Comparison of ENCODE assay signal across 8 mouse cellular contexts in genomic region chr11:119796406-119796805, GRCm38 (mm10).
A peak's percentile ranks its signal among the peaks of the same experiment; 100 is the strongest.
DNase-seq lines count a peak whose midpoint lies in the region; ATAC-seq lines count a peak whose summit lies in the region.

No protein-coding gene starts in this region.

- H3K4me2 ChIP-seq in liver, embryonic 11.5 days = no peak overlapping the region
- H3K4me2 ChIP-seq in midbrain, embryonic 14.5 days (ENCODE audit: low read length) = no peak overlapping the region

- no peak overlapping the region for H3K27ac ChIP-seq in liver, embryonic 11.5 days (ENCODE audit: low read depth, low read length)
- H3K27ac ChIP-seq in midbrain, embryonic 14.5 days (replicated peaks; ENCODE audit: low read depth, low read length) = no peak overlapping the region

- H3K9ac ChIP-seq in liver, embryonic 11.5 days (ENCODE audit: low read depth, low read length) = no peak overlapping the region
- no peak overlapping the region for H3K9ac ChIP-seq in midbrain, embryonic 14.5 days (replicated peaks; ENCODE audit: low read length)

- H3K36me3 ChIP-seq in liver, embryonic 11.5 days (ENCODE audit: control insufficient read depth, insufficient read depth, low read length) = no peaks in the 10 kb centered on the region; the same call in 1 of the 2 replicates
- peaks cover 11% of the 10 kb centered on the region; the same call in 1 of the 2 replicates for H3K36me3 ChIP-seq in midbrain, embryonic 14.5 days (ENCODE audit: control insufficient read depth, insufficient read depth, low read length)

- no peaks in the 10 kb centered on the region for H3K27me3 ChIP-seq in liver, embryonic 11.5 days (replicated peaks; ENCODE audit: control insufficient read depth, insufficient read depth, low read length)
- H3K27me3 ChIP-seq in midbrain, embryonic 14.5 days (ENCODE audit: control insufficient read depth, insufficient read depth, low read length) = no peaks in the 10 kb centered on the region

- no peaks in the 10 kb centered on the region for H3K9me3 ChIP-seq in liver, embryonic 11.5 days (ENCODE audit: control insufficient read depth, low read length)
- no peaks in the 10 kb centered on the region for H3K9me3 ChIP-seq in midbrain, embryonic 14.5 days (ENCODE audit: control insufficient read depth, low read length)

- WGBS in liver, embryonic 11.5 days = 67% methylated on average over 7 of the region's 7 CpGs
- 74% methylated on average over 7 of the region's 7 CpGs for WGBS in midbrain, embryonic 14.5 days

- DNase-seq in kidney, adult 11 months = peak; percentile 28
- DNase-seq in kidney, postnatal 10 days = no peak
- peak; percentile 73 to 80 for DNase-seq in cerebellum, postnatal 25 days
- DNase-seq in layer of hippocampus, adult 18-20 months (ENCODE audit: low spot score in 2 of 2) = peak; percentile 55 to 69
- peak; percentile 18 for DNase-seq in right cerebral cortex, postnatal 4 days
- no peak for DNase-seq in liver, embryonic 11.5 days (ENCODE audit: low spot score)
- no peak for DNase-seq in ovary, postnatal 10 days (ENCODE audit: low spot score)
- no peak for DNase-seq in midbrain, embryonic 14.5 days

- H3K4me1 ChIP-seq in liver, embryonic 11.5 days (replicated peaks; ENCODE audit: control insufficient read depth, insufficient read depth, low read length) = peaks cover 6% of the 10 kb centered on the region
- peaks cover 12% of the 10 kb centered on the region; the same call in 1 of the 2 replicates for H3K4me1 ChIP-seq in midbrain, embryonic 14.5 days (ENCODE audit: control insufficient read depth, insufficient read depth, low read length)

- H3K4me3 ChIP-seq in liver, embryonic 11.5 days (ENCODE audit: low read depth, low read length) = no peak overlapping the region
- no peak overlapping the region for H3K4me3 ChIP-seq in midbrain, embryonic 14.5 days (replicated peaks; ENCODE audit: low read depth, low read length)

- no peak for ATAC-seq in liver, embryonic 11.5 days (replicated peaks; ENCODE audit: low FRiP score)
- no peak for ATAC-seq in midbrain, embryonic 14.5 days (ENCODE audit: low FRiP score, low TSS enrichment)

Comparison
In these comparisons a context has a peak if more than half of its experiments do, and no peak if none do; other contexts are left out.
1. DNase-seq: peak in kidney, adult 11 months (single experiment), cerebellum, postnatal 25 days (2 of 2), layer of hippocampus, adult 18-20 months (2 of 2) and right cerebral cortex, postnatal 4 days (single experiment); none in kidney, postnatal 10 days (single experiment), liver, embryonic 11.5 days (single experiment), ovary, postnatal 10 days (single experiment) and midbrain, embryonic 14.5 days (single experiment).